Comparison of ENCODE assay signal across 23 mouse cellular contexts in genomic region chr11:85167503-85167902, GRCm38 (mm10). TPM values are rescaled to one million over a fixed set of nuclear protein-coding genes. Genes with fewer than 3 reads are reported as not detected.
"Had no signal": no experiment of that assay in that cellular context is flagged by ENCODE, and none has a peak within 500 bp of the region (broad histone marks: within the 10 kb centered on the region; RNA-seq: fewer than 3 reads in every experiment).

No protein-coding gene starts in this region.

- H3K4me3 ChIP-seq: kidney, embryonic 15.5 days; left cerebral cortex, adult 2 months; midbrain, embryonic 12.5 days; midbrain, embryonic 15.5 days; neural tube, embryonic 12.5 days; neural tube, embryonic 15.5 days had no signal

- H3K36me3 ChIP-seq: kidney, embryonic 15.5 days; midbrain, embryonic 12.5 days; midbrain, embryonic 15.5 days; neural tube, embryonic 12.5 days; neural tube, embryonic 15.5 days had no signal

- H3K27ac ChIP-seq: kidney, embryonic 15.5 days; left cerebral cortex, adult 2 months; liver, embryonic 14.5 days; macrophage; midbrain, embryonic 12.5 days; midbrain, embryonic 15.5 days; neural tube, embryonic 12.5 days; neural tube, embryonic 15.5 days had no signal

- DNase-seq: kidney, adult 11 months; kidney, adult 8-10 months; kidney, postnatal 10 days; kidney, postnatal 36 days; layer of hippocampus, postnatal 36 days; liver, postnatal 0 days; lung, embryonic 14.5 days; thymus, adult 18-20 months; thymus, postnatal 36 days had no signal

- H3K27me3 ChIP-seq: kidney, embryonic 15.5 days; midbrain, embryonic 15.5 days; neural tube, embryonic 15.5 days had no signal

- H3K4me1 ChIP-seq: neural tube, embryonic 12.5 days had no signal

RNA-seq across cellular contexts. Expression of gene 1700125H20Rik, which starts 2.7 kb away (rescaled TPM):
- total RNA-seq: layer of hippocampus, postnatal 36 days; left cerebral cortex, adult 2 months; left cerebral cortex, postnatal 36 days; megakaryocyte, adult 5-6 weeks had no signal
- polyA plus RNA-seq: macrophage; small intestine, adult 2 months; spleen, adult 2 months; stomach, embryonic 16.5 days; urinary bladder, adult 2 months had no signal
